Mouse (Mus musculus) common myeloid progenitor, adult 5-6 weeks (primary cell): ENCODE data around the gene Trim45. TPM values are rescaled to one million over a fixed set of nuclear protein-coding genes. Genes with fewer than 3 reads are reported as not detected.

Experiments
- ATAC-seq: replicated peaks from 2 replicates; pipeline ENCODE4 v1.8.0; 2016; ENCODE audit warnings: low read depth, mild to moderate bottlenecking, moderate TSS enrichment, inconsistent platforms; ENCODE audit not compliant: poor library complexity, severe bottlenecking
- total RNA-seq: library from RNA; stranded (forward); fragments of 200-1000, 187-1606 nt; gene quantifications from 2 replicates; pipeline ENCODE4 v1.2.3, GENCODE M21; 2017

Trim45 gene
- total RNA-seq, result 6.2 and 7.6 TPM in 2 replicates

- peak; percentile 91 for ATAC-seq
Observed at GRCm38 (mm10) chr3:100921825-100922505, at the start of gene Trim45. TSS of gene Trim45 (plus strand) at chr3:100922202.

DNA sequence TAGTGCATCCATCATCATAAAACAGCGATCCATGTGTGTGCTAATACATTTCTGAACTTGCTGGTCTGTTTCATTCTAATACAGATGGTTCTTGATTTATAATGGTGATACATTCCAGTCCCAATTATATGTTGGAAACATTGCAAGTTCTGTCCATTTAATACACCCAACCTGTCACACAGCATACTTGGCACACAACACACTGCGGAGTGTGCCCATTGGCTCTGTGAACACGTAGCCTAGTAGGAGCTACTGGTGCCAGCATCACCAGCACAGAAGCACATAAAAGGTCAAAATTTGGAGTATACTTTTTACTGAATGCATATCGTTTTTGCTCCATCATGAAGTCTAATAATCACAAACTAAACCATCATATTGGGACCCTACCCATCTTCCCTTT lies 44.9 kb upstream of the Trim45 start:
- ATAC-seq, result no peak

GRCm38 (mm10) chr3:100881403-100881802 lies 40.6 kb upstream of the Trim45 start:
- ATAC-seq, result no peak

DNA sequence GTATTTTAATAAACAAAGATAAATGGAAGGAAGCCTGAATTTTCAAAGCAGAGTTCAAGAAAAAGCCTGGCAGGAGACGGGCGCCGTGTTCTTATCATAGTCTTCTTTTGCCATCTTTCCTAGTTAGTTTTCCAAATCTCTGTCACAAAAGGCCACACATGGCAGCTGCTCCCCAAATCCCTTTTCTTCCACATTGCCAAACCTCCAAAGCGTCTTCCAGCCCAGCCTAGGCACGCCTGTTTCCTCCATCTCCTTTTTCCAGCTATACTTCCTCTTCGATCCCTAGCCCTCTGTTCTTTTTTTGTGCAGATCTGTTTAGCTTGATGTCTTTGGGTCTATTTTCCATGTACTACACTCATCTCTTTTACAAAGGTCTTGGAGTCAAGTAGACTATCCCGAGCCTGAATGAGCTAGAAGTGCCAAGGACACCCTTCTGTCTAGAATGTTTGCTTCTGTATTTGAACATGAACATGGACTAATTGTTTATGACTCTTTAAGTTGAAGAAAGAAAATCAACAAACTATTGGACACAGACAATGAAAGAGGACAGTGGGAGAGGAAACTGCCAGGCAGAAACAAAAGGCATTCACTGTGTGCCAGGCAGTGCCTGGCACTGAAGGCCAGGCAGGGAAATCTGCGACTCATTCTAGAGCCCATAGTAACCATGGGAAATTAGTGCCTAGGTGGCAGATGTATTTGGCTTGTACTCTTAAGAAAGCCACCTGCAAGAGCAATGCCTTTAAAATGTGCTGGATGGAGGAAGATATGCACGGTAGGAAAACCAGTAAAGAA lies 40.0 kb upstream of the Trim45 start:
- ATAC-seq, result no peak

- no peak for ATAC-seq
Observed at GRCm38 (mm10) chr3:100889234-100889633, 32.8 kb upstream of the Trim45 start.

DNA sequence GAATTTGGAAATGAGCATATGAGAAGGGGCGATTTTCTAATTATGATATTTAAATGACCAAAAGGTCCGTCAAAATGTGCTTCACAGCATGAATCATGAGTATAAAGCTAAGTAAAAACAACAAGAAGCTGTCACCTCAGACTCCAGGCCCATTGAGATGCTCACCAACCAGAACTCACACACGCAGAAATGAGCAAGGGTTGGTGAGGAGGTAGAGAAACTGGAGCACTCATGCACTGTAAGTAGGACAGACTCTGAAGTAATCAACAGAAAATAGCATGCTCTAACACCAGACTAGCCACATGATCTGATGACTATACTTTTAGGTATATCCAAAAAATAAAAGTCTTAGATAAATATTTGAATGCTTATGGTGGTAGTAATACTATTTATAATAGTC lies 31.6 kb upstream of the Trim45 start:
- no peak for ATAC-seq

DNA sequence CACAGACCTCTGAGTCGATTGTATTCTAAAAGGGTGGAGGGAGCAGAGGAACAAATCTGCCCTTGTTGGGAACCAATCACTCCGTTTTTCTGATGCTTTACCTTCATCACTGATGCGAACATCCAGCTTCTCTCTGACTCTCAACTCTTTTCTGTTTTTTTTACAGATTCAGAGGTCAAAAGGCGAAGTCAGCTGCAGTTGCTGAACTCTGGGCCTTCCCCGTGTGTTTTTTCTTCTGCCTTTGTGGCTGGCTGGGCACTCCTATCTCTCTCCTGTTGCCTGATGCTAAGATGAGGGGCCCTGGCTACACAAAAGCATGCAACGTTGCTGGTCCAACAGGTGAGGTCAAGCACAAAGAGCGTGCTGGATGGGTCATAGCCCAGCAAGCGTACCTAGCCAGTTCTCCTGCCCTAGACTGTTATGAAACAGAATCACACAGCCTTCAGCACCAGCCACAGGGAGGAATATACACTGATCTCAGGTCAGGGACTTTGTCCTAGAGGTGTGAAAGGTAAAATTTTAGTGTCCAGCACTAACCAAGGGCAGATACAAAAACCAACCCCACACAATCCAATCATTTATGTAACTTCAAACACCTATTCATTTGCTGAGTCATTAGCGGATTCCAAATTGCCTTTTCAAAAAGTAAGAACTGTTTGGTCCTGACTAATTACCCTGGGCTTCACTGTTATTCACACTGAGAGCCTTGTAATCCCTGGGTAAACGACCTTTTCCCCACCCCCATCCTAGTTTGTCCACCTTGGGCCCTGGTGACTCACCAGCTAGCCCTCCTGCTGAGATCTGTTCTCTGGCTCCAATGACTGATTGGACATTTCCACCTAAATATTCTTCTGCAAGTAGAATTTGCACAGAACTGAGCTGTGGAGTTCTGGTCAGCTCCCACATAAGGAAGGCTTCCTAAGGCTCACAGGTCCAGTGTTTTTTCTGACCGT lies 29.3 kb upstream of the Trim45 start:
- no peak for ATAC-seq

DNA sequence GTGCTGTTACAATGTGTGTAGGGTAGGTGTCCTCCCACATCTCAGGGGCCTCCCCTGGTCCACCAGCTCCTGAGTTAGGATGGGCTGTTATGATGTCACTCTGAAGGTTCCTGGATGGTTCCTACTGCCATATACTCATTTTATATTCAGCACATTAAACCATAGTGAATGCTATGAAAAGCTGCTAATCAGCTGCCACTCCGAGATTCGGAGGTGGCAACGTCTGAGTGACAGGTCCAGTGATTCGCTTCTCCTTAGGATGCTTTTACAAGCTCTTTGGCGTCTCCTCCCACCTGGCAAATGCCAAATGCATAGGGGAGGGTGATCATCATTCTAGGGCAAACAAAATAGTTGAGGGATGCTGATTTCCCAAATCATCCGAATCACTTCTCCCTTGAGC lies 26.5 kb upstream of the Trim45 start:
- ATAC-seq, result no peak

- ATAC-seq, result peak; percentile 71
Observed at GRCm38 (mm10) chr3:100906128-100906527, 15.9 kb upstream of the Trim45 start.

GRCm38 (mm10) chr3:100906916-100907315 lies 15.1 kb upstream of the Trim45 start:
- ATAC-seq, result no peak

DNA sequence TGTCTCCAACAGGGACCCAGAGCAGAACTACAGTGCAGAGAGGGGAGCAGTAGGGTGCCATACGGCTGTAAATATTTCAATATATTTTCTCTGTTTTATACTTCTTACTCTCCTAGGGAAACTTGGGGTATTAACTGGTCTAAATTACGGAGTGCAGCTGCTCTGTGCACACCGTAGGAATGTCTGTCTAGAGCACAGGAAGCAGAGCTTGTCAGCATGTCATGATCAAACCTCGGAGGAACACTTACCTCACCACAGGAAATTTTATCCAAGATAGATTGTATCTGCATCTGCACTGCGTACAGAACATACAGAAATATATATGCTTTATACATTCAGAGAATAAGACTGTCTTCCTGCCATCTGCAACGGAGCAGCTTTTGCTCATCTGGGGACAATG lies 13.4 kb upstream of the Trim45 start:
- ATAC-seq, result peak; percentile 43; the same call in 1 of the 2 replicates

- no peak for ATAC-seq
Observed at GRCm38 (mm10) chr3:100910621-100911020, 11.4 kb upstream of the Trim45 start.

- ATAC-seq, result no peak
Observed at GRCm38 (mm10) chr3:100911026-100911425, 11.0 kb upstream of the Trim45 start.

GRCm38 (mm10) chr3:100911498-100912213 lies 10.3 kb upstream of the Trim45 start:
- ATAC-seq, result no peak

- peak; percentile 70 for ATAC-seq
Observed at GRCm38 (mm10) chr3:100916844-100917243, 5.2 kb upstream of the Trim45 start.

DNA sequence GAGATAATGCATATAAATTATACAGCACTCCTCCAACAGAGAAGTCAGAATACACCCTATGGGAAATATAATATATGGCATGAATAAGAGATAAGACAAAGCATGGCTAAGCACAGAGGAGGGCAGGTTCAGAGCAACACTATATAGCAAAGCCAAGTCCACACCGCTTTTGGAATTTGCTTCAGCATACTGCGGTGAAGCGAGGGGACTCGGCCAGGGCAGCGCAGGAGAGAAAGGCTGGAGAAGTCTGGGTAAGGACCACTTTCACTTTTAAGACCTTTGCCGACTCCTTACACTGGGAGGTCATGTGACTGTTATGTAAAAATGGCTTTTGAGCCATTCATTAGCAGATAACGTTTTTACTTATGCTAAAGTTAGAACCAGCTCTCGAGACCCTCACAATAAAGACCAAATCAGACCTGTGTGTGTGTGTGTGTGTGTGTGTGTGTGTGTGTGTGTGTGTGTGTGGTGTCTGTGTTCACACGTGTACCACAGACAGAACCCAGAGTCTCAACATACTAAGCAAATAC lies 1.3 kb upstream of the Trim45 start:
- ATAC-seq, result no peak

- ATAC-seq, result peak; percentile 12
Observed at GRCm38 (mm10) chr3:100922506-100923375, 739 bp downstream of the Trim45 start.

DNA sequence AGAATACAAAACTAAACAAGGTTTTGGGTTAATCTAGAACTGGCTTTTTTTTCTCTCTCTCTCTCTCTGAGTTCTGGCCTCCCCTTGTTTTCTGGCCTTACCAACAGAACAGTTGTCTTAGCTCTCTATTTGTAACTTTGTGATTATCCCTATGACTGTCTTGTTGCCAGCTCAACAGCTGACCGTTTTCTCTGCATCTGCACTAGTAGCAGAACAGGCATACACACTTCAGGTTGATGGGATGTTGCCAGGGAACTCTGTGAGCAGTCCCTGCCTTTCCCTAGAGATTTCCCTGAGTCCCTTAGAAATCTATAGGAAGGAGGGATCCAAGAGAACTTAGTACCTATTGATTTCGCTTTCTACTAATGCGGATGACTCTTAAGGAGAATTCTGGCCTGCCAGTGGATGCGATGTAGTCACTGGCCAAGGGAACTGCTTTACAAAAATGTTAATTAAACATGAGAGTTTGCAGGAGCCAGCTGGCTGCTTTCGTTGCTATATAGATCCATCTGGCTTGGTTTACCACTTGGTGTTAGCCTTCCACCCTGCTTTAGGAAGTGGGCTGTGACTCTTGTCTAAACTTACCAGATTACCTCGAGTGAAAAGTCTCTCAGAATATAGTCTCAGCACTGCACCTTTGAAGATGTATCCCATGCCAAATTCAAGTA lies 2.2 kb downstream of the Trim45 start:
- ATAC-seq, result no peak
